Mouse (Mus musculus) olfactory bulb, adult 2 months (tissue): Measurements from ENCODE around the gene Trim67.

Experiments
- CTCF ChIP-seq: fragments of 200-500 bp; IDR thresholded peaks from 2 replicates; pipeline ENCODE4 v1.5.1; 2012; ENCODE audit warnings: low read depth, mild to moderate bottlenecking, low read length, moderate library complexity; ENCODE audit not compliant: insufficient read depth
- POLR2A ChIP-seq: fragments of 200-500 bp; IDR thresholded peaks from 2 replicates; pipeline ENCODE4 v1.6.1; 2012; ENCODE audit warnings: mild to moderate bottlenecking, low read depth, low read length, moderate library complexity; ENCODE audit not compliant: insufficient read depth

GRCm38 (mm10) chr8:124878141-124878540 lies 85.2 kb downstream of the Trim67 start:
- no peak for TF ChIP-seq CTCF
- no peak for TF ChIP-seq POLR2A
